Mouse (Mus musculus) MEL (cell line): ENCODE results near the gene Dclk1. TPM values are rescaled to one million over a fixed set of nuclear protein-coding genes. Genes with fewer than 3 reads are reported as not detected.

Source experiments
- DNase-seq: peaks from one replicate; pipeline ENCODE4 v3.0.0; 2011; ENCODE audit warnings: low read depth, low spot score
- H3K27ac ChIP-seq: 2 replicates; pipeline ENCODE4 v1.5.1; 2012; ENCODE audit warnings: low read depth, mild to moderate bottlenecking, control low read depth, low read length, moderate library complexity; ENCODE audit not compliant: control insufficient read depth
- H3K27me3 ChIP-seq, 2 experiments: fragments of 150-350 bp in 1 of 2; sonication (generic) in 1 of 2; 2 replicates each; pipeline ENCODE4 v1.6.1; 2012; ENCODE audit warnings: low read length in 2 of 2, mild to moderate bottlenecking in 2 of 2, improper control_type of control experiment in 1 of 2, moderate library complexity in 1 of 2; ENCODE audit not compliant: insufficient read depth in 2 of 2, control insufficient read depth in 1 of 2
- H3K36me3 ChIP-seq, 2 experiments: 2 replicates each; pipeline ENCODE4 v1.6.1; 2012 to 2014; ENCODE audit warnings: low read length in 2 of 2, improper control_type of control experiment in 1 of 2, inconsistent platforms in 1 of 2, mild to moderate bottlenecking in 1 of 2; ENCODE audit not compliant: insufficient read depth in 2 of 2, control insufficient read depth in 1 of 2
- H3K4me1 ChIP-seq, 2 experiments: fragments of 150-350 bp in 1 of 2; sonication (generic) in 1 of 2; 2 replicates each; pipeline ENCODE4 v1.6.1; 2012; ENCODE audit warnings: low read length in 2 of 2, improper control_type of control experiment in 1 of 2, mild to moderate bottlenecking in 1 of 2; ENCODE audit not compliant: insufficient read depth in 2 of 2, control insufficient read depth in 1 of 2
- H3K4me3 ChIP-seq, 2 experiments: fragments of 150-350 bp in 1 of 2; sonication (generic) in 1 of 2; 2 replicates each; pipeline ENCODE4 v1.5.1; 2012; ENCODE audit warnings: low read depth in 2 of 2, low read length in 2 of 2, mild to moderate bottlenecking in 2 of 2, moderate library complexity in 2 of 2, control low read depth in 1 of 2, improper control_type of control experiment in 1 of 2; ENCODE audit not compliant: control insufficient read depth in 1 of 2, insufficient read depth in 1 of 2
- H3K79me2 ChIP-seq: 2 replicates; pipeline ENCODE4 v1.6.1; 2012; ENCODE audit warnings: mild to moderate bottlenecking, low read length, moderate library complexity; ENCODE audit not compliant: control insufficient read depth, poor library complexity, insufficient read depth
- H3K9ac ChIP-seq: 2 replicates; pipeline ENCODE4 v1.6.1; 2012; ENCODE audit warnings: low read depth, mild to moderate bottlenecking, control low read depth, low read length, moderate library complexity; ENCODE audit not compliant: control insufficient read depth, poor library complexity, severe bottlenecking
- H3K9me3 ChIP-seq: fragments of 150-350 bp; sonication (generic); replicated peaks from 2 replicates; pipeline ENCODE4 v1.6.1; 2012; ENCODE audit warnings: mild to moderate bottlenecking, low read length, improper control_type of control experiment, moderate library complexity; ENCODE audit not compliant: insufficient read depth
- CHD1 ChIP-seq: IDR thresholded peaks from 2 replicates; pipeline ENCODE4 v1.6.1; 2012; ENCODE audit warnings: low read depth, mild to moderate bottlenecking, inconsistent platforms, low read length, improper control_type of control experiment
- CTCF ChIP-seq, 3 experiments: IDR thresholded peaks in 2 of 3; conservative IDR thresholded peaks in 1 of 3; 2 replicates each; pipeline ENCODE4 v1.5.1; 2011 to 2012; ENCODE audit warnings: low read length in 3 of 3, low read depth in 2 of 3, mild to moderate bottlenecking in 2 of 3, improper control_type of control experiment in 1 of 3, inconsistent platforms in 1 of 3, mixed read lengths in 1 of 3, moderate library complexity in 1 of 3; ENCODE audit not compliant: control insufficient read depth in 1 of 3, insufficient read depth in 1 of 3, poor library complexity in 1 of 3, severe bottlenecking in 1 of 3
- E2F4 ChIP-seq: IDR thresholded peaks from 2 replicates; pipeline ENCODE4 v1.6.1; 2011; ENCODE audit warnings: low read depth, low read length, improper control_type of control experiment, borderline replicate concordance
- ELF1 ChIP-seq: IDR thresholded peaks from 2 replicates; pipeline ENCODE4 v1.6.1; 2014; ENCODE audit warnings: low read depth, mild to moderate bottlenecking, inconsistent platforms, low read length, improper control_type of control experiment, moderate library complexity
- EP300 ChIP-seq, 2 experiments: IDR thresholded peaks; 2 replicates each; pipeline ENCODE4 v1.6.1; 2011; ENCODE audit warnings: improper control_type of control experiment in 2 of 2, low read length in 2 of 2, low read depth in 1 of 2, mild to moderate bottlenecking in 1 of 2
- ETS1 ChIP-seq: IDR thresholded peaks from 2 replicates; pipeline ENCODE4 v1.6.1; 2012; ENCODE audit warnings: low read depth, mild to moderate bottlenecking, inconsistent platforms, low read length, improper control_type of control experiment, moderate library complexity
- GABPA ChIP-seq: IDR thresholded peaks from 2 replicates; pipeline ENCODE4 v1.6.1; 2012; ENCODE audit warnings: low read depth, mild to moderate bottlenecking, inconsistent platforms, low read length, improper control_type of control experiment, moderate library complexity
- GATA1 ChIP-seq: IDR thresholded peaks from 2 replicates; pipeline ENCODE4 v1.6.1; 2011; ENCODE audit warnings: low read depth, low read length, improper control_type of control experiment
- JUND ChIP-seq: IDR thresholded peaks from 2 replicates; pipeline ENCODE4 v1.6.1; 2011; ENCODE audit warnings: low read depth, mild to moderate bottlenecking, improper control_type of control experiment, low read length
- KAT2A ChIP-seq: conservative IDR thresholded peaks from 2 replicates; pipeline ENCODE4 v1.6.1; 2012; ENCODE audit warnings: low read depth, low read length, improper control_type of control experiment, inconsistent platforms
- MAFK ChIP-seq: IDR thresholded peaks from 2 replicates; pipeline ENCODE4 v1.6.1; 2011; ENCODE audit warnings: low read depth, mild to moderate bottlenecking, low read length, improper control_type of control experiment, borderline replicate concordance
- MAX ChIP-seq: IDR thresholded peaks from 2 replicates; pipeline ENCODE4 v1.6.1; 2011; ENCODE audit warnings: low read length, improper control_type of control experiment
- MAZ ChIP-seq: IDR thresholded peaks from 2 replicates; pipeline ENCODE4 v1.6.1; 2012; ENCODE audit warnings: low read depth, mild to moderate bottlenecking, inconsistent platforms, low read length, improper control_type of control experiment
- MEF2A ChIP-seq: IDR thresholded peaks from 2 replicates; pipeline ENCODE4 v1.6.1; 2014; ENCODE audit warnings: low read depth, mild to moderate bottlenecking, inconsistent platforms, low read length, improper control_type of control experiment; ENCODE audit not compliant: poor library complexity, insufficient replicate concordance, severe bottlenecking; ENCODE audit errors: extremely low read depth
- MYB ChIP-seq: IDR thresholded peaks from 2 replicates; pipeline ENCODE4 v1.6.1; 2011; ENCODE audit warnings: mild to moderate bottlenecking, low read depth, low read length, improper control_type of control experiment
- NELFE ChIP-seq: IDR thresholded peaks from 2 replicates; pipeline ENCODE4 v1.6.1; 2011; ENCODE audit warnings: low read depth, low read length, improper control_type of control experiment
- NRF1 ChIP-seq: IDR thresholded peaks from 2 replicates; pipeline ENCODE4 v1.6.1; 2014; ENCODE audit warnings: low read depth, mild to moderate bottlenecking, inconsistent platforms, low read length, improper control_type of control experiment, moderate library complexity; ENCODE audit not compliant: poor library complexity, insufficient read depth, severe bottlenecking
- POLR2AphosphoS2 ChIP-seq: IDR thresholded peaks from 2 replicates; pipeline ENCODE4 v1.6.1; 2011; ENCODE audit warnings: low read length, improper control_type of control experiment
- POLR2AphosphoS5 ChIP-seq: IDR thresholded peaks from 2 replicates; pipeline ENCODE4 v1.6.1; 2012; ENCODE audit warnings: low read depth, borderline replicate concordance, mild to moderate bottlenecking, inconsistent platforms, low read length, moderate library complexity, mixed read lengths
- SIN3A ChIP-seq: IDR thresholded peaks from 2 replicates; pipeline ENCODE4 v1.6.1; 2012; ENCODE audit warnings: low read length, improper control_type of control experiment, inconsistent platforms
- SMC3 ChIP-seq: IDR thresholded peaks from 2 replicates; pipeline ENCODE4 v1.6.1; 2011; ENCODE audit warnings: low read depth, low read length, improper control_type of control experiment
- TAL1 ChIP-seq: IDR thresholded peaks from 2 replicates; pipeline ENCODE4 v1.6.1; 2012; ENCODE audit warnings: mild to moderate bottlenecking, inconsistent platforms, low read length, moderate library complexity, mixed read lengths
- TBP ChIP-seq: IDR thresholded peaks from 2 replicates; pipeline ENCODE4 v1.8.0; 2011; ENCODE audit warnings: low read depth, low read length, improper control_type of control experiment
- TCF12 ChIP-seq: IDR thresholded peaks from 2 replicates; pipeline ENCODE4 v1.6.1; 2014; ENCODE audit warnings: low read depth, mild to moderate bottlenecking, inconsistent platforms, low read length, improper control_type of control experiment, moderate library complexity
- USF2 ChIP-seq, 2 experiments: IDR thresholded peaks; 2 replicates each; pipeline ENCODE4 v1.6.1; 2011 to 2012; ENCODE audit warnings: improper control_type of control experiment in 2 of 2, low read length in 2 of 2, borderline replicate concordance in 1 of 2, inconsistent platforms in 1 of 2, low read depth in 1 of 2, mild to moderate bottlenecking in 1 of 2; ENCODE audit not compliant: insufficient read depth in 1 of 2
- ZMIZ1 ChIP-seq: IDR thresholded peaks from 2 replicates; pipeline ENCODE4 v1.6.1; 2012; ENCODE audit warnings: low read depth, mild to moderate bottlenecking, inconsistent platforms, low read length, improper control_type of control experiment, moderate library complexity
- polyA plus RNA-seq, 2 experiments: library from polyadenylated mRNA; stranded (reverse) in 1 of 2; unstranded in 1 of 2; fragments of >175 nt in 1 of 2; fragments of >200 nt in 1 of 2; gene quantifications; 2 replicates each; pipeline versions ENCODE4 v1.2.1 to v1.2.4; 2012; ENCODE audit warnings: low replicate concordance in 2 of 2, low read depth in 1 of 2; ENCODE audit not compliant: insufficient read length in 2 of 2, insufficient read depth in 1 of 2, missing spikeins in 1 of 2
- total RNA-seq: library from RNA; depleted of rRNA; stranded (reverse); fragments of 300-350 nt; gene quantifications from 2 replicates; pipeline ENCODE4 v1.2.3, GENCODE M21; 2012

The Dclk1 gene
- total and polyA plus RNA-seq, 3 experiments: not detected

DNA sequence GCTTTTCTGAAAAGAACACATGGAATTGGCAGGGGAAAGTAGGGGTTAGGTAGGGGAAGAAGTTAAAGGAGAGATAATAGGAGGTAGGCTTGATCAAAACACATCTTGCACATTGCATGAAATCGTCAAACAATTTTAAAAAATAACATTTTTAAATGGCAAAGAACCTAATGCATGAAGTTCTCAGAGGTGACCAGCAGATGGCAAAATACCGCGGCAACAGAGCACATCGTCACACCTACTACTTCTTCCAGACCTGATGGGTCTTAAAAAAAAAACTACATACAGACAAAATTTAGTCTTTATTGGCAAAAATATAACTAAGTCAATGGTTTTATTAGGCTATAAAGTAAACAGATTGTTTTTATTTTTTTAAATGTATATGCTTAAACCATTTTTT, 252.2 kb downstream of the Dclk1 start:
- Histone ChIP-seq H3K9ac (no peak overlapping the region), H3K36me3 (no peaks in the 10 kb centered on the region), H3K9me3 (no peaks in the 10 kb centered on the region), H3K27me3 (no peaks in the 10 kb centered on the region), H3K4me3 (no peak overlapping the region), H3K27ac (no peak overlapping the region), H3K79me2 (no peaks in the 10 kb centered on the region), H3K4me1 (no peaks in the 10 kb centered on the region)
- peak; percentile 29 for TF ChIP-seq SMC3
- peak in 1 of 3 experiments; percentile 3; a peak in 1 of 6 replicates for TF ChIP-seq CTCF (IDR thresholded peaks at IDR 0.05 in 2 of 3, conservative IDR thresholded peaks at IDR 0.05 in 1 of 3; ENCODE audit: control insufficient read depth in 1 of 3, insufficient read depth in 1 of 3, low read depth in 2 of 3, low read length in 3 of 3, poor library complexity in 1 of 3, severe bottlenecking in 1 of 3)
- no peak for TF ChIP-seq GABPA
- no peak for TF ChIP-seq E2F4
- TF ChIP-seq GATA1: no peak
- no peak for TF ChIP-seq JUND
- no peak for TF ChIP-seq TAL1
- DNase-seq: no peak

GRCm38 (mm10) chr3:55495231-55495630, 253.1 kb downstream of the Dclk1 start:
- Histone ChIP-seq H3K79me2 (no peaks in the 10 kb centered on the region), H3K9me3 (no peaks in the 10 kb centered on the region), H3K9ac (no peak overlapping the region), H3K4me1 (no peaks in the 10 kb centered on the region), H3K36me3 (no peaks in the 10 kb centered on the region), H3K27ac (no peak overlapping the region), H3K4me3 (no peak overlapping the region), H3K27me3 (no peaks in the 10 kb centered on the region)
- no peak for TF ChIP-seq ELF1
- TF ChIP-seq MEF2A: no peak
- TF ChIP-seq ETS1: no peak
- TF ChIP-seq GABPA: no peak
- no peak for TF ChIP-seq MAFK
- no peak for TF ChIP-seq EP300 (IDR thresholded peaks at IDR 0.05; ENCODE audit: low read depth in 1 of 2, low read length in 2 of 2)
- TF ChIP-seq TBP: no peak
- no peak for DNase-seq

DNA sequence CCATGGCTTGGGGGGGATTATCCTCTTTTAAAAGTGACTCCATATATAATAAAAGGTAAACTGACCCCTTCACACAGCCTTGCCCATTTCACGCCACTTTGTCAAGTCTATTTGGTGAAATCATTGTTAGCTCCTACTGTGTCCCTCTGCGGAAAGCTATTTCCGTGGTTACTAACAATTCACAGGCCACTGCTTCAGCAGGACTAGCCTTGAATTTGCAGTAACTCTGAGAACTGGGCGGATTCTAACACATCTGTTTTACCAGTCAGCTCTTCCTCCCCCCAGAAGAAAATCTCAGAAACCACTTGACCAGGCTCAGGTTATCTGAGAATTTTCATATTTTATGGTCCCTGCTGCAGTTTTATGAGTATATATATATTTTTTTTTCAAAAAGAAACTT, 253.7 kb downstream of the Dclk1 start:
- H3K4me3 ChIP-seq: no peak overlapping the region
- no peak for DNase-seq
- H3K4me1 ChIP-seq: no peaks in the 10 kb centered on the region
- no peaks in the 10 kb centered on the region for H3K79me2 ChIP-seq
- H3K9ac ChIP-seq: no peak overlapping the region
- H3K9me3 ChIP-seq: no peaks in the 10 kb centered on the region
- H3K27me3 ChIP-seq: no peaks in the 10 kb centered on the region
- no peak overlapping the region for H3K27ac ChIP-seq
- H3K36me3 ChIP-seq: no peaks in the 10 kb centered on the region
- TF ChIP-seq ZMIZ1: no peak
- TF ChIP-seq TCF12: no peak
- no peak for TF ChIP-seq GATA1
- TF ChIP-seq CHD1: no peak
- TF ChIP-seq POLR2AphosphoS2: no peak
- no peak for TF ChIP-seq NRF1
- TF ChIP-seq MAFK: no peak
- no peak for TF ChIP-seq SIN3A
- no peak for TF ChIP-seq MEF2A
- no peak for TF ChIP-seq GABPA
- no peak for TF ChIP-seq MYB
- no peak for TF ChIP-seq KAT2A
- no peak for TF ChIP-seq POLR2AphosphoS5
- TF ChIP-seq MAX: no peak
- TF ChIP-seq MAZ: no peak
- no peak for TF ChIP-seq USF2 (IDR thresholded peaks at IDR 0.05; ENCODE audit: borderline replicate concordance in 1 of 2, insufficient read depth in 1 of 2, low read depth in 1 of 2, low read length in 2 of 2)
- TF ChIP-seq NELFE: no peak
